Mouse (Mus musculus): ENCODE results near the gene Ms4a4b.
"Not testable (repeated sequence)": the region's sequence is repeated elsewhere in the genome, so short reads cannot be mapped to it uniquely, and the experiment has no call there.

Gene Ms4a4b

DNA sequence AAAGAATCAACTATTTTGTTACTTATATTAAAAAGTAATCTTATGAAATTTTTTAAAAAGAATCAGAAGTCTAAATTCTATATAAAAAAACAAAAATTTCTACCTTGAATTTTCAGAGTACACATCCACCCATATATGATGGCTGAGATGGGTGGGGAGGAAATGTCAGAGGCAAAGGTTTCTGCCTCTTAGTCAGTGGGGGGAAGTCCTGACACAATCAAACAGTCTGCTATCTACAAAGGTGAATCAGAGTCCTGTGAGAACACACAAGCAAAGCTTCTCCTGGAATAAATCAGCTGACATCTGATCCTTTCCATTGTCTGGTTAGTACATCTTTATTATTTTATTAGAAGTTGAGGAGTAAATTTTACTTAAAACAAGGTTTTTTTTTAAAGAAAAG lies at the start of gene Ms4a4b:
Ms4a4b (plus strand) TSS at position 216 of the 400 bp plus-strand sequence.
- DNase-seq, result no peak

GRCm38 (mm10) chr19:11395769-11396168 lies 47.6 kb upstream of the Ms4a4b start:
- no peak for DNase-seq

DNA sequence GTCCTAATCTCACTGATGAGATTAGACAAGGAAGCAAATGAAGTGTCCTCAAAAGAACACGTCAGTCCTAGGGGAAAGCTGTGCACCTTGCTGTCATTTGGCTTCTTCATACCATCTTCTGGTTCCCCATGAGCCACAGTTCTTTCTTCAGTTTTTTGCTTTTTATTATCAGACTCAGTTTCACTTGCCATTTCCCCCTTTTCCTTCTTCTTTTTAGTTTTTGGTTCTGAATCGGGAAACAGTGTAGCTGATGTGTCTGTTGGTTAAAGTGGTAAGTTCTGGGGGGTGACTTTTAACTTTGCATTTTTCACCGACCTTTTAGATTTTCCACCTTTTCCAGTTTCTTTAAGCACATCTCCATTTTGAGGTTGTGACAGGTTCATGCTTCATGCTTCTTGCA lies 38.8 kb upstream of the Ms4a4b start, which contains the start of gene Ms4a4c:
Ms4a4c (plus strand) TSS at position 244 of the 400 bp plus-strand sequence.
- DNase-seq, result no peak

GRCm38 (mm10) chr19:11407428-11407827 lies 35.9 kb upstream of the Ms4a4b start:
- no peak for DNase-seq

- no peak for DNase-seq
These were observed 34.8 kb upstream of the Ms4a4b start for GRCm38 (mm10) chr19:11408591-11408990.

DNA sequence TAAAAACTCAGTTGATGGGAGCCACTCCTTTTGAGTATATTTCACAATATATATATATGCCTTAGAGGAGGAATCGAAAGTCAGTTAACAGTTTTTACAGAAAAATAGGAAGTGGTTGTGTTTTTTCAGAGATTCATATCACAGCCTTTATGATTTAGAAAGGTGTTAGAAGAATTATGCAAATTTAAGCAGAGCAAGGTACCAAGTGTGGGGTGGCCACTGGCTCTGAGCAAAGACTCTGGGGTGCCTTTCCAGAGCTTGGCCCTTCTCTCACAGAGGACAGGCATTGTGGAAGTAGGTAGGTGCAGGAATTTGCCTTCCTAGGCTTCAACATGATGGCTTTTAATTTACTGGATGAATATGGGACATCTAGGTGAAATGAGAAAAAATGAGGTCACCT lies 31.7 kb upstream of the Ms4a4b start:
- DNase-seq, result no peak

DNA sequence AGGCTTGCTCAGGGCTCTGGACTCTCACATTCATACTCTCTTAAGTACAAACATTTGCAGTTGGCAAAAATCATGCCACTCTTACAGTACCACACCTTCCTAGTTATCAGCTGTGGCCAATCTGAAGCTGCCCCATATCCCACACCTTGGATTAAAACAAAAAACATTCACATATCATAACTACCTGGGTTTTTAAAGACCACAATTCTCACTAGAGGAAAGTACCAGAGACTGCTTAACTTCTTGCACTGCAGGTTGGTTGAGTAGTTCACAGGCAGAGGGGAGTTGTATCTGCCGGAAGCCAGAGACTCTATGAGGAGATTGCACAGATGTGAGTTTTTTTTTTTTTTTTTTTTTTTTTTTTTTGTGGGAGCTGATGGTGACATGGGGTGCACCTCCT lies 29.3 kb upstream of the Ms4a4b start:
- DNase-seq, result no peak

DNA sequence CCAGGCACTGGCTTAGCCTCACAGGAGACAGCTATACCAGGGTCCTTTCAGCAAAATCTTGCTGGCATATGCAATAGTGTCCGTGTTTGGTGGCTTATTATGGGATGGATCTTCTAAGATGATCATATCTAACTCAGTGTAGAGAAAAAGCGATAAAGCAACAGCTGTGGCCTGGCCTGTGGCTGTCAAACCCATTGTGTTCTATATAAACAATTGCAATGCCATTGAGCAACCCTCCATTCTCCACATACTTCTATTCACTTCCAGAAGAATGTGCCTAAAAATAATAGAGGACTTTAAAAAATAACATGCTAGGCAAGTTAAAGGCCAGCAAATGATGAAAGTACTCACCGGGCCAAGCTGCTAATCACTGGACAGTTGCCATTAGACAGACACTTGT lies 27.8 kb upstream of the Ms4a4b start:
- DNase-seq, result no peak

DNA sequence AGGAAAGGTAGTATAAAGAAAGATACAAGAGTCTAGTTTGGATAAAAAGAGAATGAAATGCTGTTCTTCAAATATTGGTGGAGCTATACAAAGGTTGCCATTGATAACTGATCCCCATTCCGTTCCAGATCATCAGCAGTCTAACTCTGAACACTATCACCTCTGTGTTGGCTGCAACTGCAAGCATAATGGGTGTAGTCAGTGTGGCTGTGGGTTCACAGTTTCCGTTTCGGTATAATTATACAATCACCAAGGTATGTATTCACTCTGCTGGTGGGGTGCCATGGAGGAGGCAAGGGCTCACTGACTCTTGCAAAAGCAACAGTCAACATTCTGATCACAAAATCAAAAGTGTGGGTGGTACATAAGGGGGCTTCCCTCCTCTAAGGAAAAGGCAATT lies 24.5 kb upstream of the Ms4a4b start:
- DNase-seq, result not testable (repeated sequence)

- not testable (repeated sequence) for DNase-seq
These were observed 12.1 kb upstream of the Ms4a4b start for GRCm38 (mm10) chr19:11431209-11431608.

DNA sequence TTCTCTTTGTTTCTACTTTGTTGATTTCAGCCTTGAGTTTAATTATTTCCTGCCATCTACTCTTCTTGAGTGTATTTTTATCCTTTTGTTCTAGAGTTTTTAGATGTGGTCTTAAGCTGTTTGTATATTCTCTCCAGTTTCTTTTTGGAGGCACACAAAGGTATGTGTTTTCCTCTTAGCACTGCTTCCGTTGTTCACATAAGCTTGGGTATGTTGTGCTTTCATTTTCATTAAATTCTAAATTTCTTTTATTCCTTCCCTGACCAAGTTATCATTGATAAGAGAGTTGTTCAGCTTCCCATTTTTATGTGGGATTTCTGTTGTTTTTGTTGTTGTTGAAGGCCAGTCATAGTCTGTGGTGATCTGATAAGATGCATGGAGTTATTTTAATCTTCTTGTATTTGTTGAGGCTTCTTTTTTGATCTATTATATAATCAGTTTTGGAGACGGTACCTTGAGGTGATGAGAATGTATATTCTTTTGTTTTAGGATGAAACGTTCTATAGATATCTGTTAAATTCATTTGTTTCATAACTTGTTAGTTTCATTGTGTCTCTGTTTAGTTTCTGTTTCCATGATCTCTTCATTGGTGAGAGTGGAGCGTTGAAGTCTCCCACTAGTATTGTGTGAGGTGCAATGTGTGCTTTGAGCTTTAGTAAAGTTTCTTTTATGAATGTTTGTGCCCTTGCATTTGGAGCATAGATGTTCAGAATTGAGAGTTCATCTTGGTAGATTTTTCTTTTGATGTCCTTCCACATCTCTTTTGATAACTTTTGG lies 8.1 kb upstream of the Ms4a4b start:
- no peak for DNase-seq

GRCm38 (mm10) chr19:11443964-11444363 lies 611 bp downstream of the Ms4a4b start:
- DNase-seq, result no peak

DNA sequence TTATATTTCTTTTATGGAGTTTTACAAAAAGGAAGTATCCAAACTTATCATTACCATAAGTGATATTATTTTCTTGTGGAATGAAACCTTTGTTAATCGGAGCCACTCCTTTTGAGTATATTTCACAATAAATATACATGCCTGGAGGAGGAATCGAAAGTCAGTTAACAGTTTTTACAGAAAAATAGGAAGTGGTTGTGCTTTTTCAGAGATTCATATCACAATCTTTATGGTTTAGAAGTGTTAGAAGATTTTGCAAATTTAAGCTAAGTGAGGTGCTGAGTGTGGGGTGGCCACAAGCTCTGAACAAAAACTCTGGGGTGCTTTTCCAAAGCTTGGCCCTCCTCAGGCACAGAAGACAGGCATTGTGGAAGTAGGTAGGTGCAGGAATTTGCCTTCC lies 3.9 kb downstream of the Ms4a4b start:
- DNase-seq, result no peak

- not testable (repeated sequence) for DNase-seq
These were observed 15.7 kb downstream of the Ms4a4b start for GRCm38 (mm10) chr19:11459041-11459440.

- not testable (repeated sequence) for DNase-seq
These were observed 21.4 kb downstream of the Ms4a4b start for GRCm38 (mm10) chr19:11464795-11465194.

DNA sequence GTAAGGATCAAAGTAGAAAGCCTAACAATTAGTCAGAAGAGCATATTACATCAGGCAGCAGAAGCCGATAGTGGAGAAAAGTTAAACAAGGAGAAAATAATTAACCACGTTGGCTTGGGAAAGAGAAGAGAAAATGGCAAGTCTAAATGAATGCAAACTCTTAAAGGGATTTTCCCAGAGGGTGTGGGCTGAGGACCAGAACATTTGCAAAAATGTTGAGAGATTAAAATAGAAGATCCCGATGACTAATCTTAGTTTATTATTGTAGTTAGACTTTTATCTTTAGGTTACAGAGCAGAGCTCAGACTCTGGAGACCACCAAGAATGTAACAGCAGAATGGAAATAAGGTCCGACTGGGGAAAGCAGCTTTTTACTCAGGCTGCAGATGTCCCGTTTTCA lies 23.1 kb downstream of the Ms4a4b start:
- DNase-seq, result no peak

GRCm38 (mm10) chr19:11468361-11468760 lies 25.0 kb downstream of the Ms4a4b start:
- DNase-seq, result not testable (repeated sequence)

DNA sequence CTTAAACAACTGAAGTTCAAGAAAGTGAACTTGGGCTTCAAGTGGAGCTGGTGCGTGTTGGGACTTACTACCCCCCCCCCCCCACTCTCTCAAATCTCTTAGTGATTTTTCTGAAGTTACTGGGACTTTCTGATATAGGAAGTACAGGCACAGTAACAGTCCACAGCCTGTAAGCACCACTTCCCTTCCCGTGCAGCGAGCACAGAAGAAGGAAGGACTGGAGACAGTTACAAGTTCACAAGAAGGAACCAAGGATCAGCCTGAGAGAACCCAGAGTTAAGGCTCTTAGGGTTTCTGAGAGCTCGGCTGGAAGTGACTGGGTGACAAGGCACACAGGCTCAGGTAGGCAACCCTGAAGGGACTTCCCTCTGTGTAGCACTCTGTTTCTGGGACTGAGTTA lies 25.9 kb downstream of the Ms4a4b start, which contains the start of gene Ms4a6c:
Ms4a6c (plus strand) TSS at position 152 of the 400 bp plus-strand sequence.
- DNase-seq, result not testable (repeated sequence)

- DNase-seq, result no peak
These were observed 36.4 kb downstream of the Ms4a4b start for GRCm38 (mm10) chr19:11479714-11480113.

DNA sequence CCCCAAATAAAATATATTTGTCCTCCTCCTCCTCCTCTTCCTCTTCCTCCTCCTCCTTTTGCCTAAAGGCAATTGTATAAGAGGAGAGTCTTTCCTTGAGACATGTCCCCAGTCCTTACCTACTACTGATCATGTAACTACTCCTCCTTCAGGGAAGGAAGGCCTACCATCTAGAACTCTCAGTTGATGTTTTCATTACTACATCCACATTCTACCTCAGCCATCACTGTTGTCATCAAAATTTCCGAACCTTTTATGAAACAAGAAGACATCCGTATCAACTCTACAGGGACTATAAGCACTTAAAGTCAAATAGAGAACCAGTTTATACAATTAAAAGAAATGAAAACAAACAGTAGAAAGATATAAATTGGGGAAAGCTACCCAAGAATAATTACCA lies 39.3 kb downstream of the Ms4a4b start:
- no peak for DNase-seq

- DNase-seq, result no peak
These were observed 40.6 kb downstream of the Ms4a4b start for GRCm38 (mm10) chr19:11483941-11484340.

DNA sequence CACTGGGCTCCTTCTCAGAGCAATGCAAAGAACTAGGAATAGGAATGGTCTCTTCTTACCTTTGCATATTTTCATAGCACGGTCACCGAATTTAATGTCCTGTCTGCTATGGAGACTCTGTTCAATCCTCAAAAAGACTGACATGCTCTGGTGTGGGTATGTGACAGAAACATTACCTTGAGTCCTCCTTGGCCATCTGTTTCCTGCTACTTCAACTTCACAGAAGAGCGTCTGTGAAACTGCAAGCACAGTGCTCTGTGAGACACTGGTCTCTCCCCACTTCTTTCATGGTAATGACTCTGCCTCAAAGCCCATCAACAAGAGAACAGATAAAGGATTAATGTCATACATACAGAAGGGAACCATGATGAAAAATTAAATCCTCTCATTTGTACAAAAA lies 41.0 kb downstream of the Ms4a4b start:
- DNase-seq, result no peak

- no peak for DNase-seq
These were observed 41.9 kb downstream of the Ms4a4b start for GRCm38 (mm10) chr19:11485266-11485665.

DNA sequence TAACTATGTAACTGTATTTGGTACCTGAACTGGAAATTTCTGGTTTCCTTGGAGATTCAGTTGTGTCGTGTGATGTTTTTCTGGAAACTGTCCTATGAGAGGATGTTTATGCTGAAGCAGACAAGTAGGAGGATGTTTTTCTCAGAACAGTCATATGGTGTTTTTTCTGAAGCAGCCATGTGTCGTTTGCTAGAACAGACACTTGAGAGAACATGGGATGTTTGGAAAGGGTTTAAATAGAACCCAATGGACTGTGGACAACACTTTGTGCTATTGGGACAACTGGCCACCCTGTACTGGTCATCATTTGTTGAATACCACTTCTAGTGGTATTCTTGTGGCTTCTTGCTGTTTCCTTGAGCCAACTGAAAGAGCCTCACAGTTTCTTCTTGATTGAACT lies 42.4 kb downstream of the Ms4a4b start, which contains the start of gene Gm8369:
Gm8369 (plus strand) TSS at position 193 of the 400 bp plus-strand sequence.
- DNase-seq, result no peak

- no peak for DNase-seq
These were observed 43.2 kb downstream of the Ms4a4b start for GRCm38 (mm10) chr19:11486599-11486998.

Data from cerebellum, adult 11-12 months (tissue).